Mouse (Mus musculus): ENCODE data around the gene Ldlrad1.

DNA sequence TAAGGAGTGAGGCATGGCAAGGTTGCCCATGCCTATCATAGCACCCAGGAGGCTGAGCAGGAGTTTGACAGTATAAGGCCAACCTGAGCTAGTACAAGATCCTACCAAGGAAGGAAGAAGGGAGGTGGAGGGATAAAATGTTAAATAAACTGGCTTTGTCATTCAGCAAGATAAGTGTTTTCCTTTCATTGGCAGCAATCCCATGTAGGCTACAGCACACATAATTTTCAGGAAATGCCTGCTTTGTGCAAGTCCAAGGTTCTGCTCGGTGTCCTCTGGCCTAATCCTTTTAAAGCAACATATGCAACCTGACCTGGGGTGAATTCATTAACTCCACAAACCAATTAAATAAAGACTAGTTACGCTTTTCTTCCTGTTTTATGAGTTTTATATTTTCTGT, 36.4 kb downstream of the Ldlrad1 start:
- TF ChIP-seq POLR2AphosphoS5 (IDR thresholded peaks at IDR 0.05; ENCODE audit: borderline replicate concordance, low read depth, low read length) (no peak), POLR2A (IDR thresholded peaks at IDR 0.05; ENCODE audit: control insufficient read depth in 1 of 2, insufficient read depth in 1 of 2, low read depth in 1 of 2, low read length in 2 of 2, poor library complexity in 1 of 2) (no peak), HCFC1 (IDR thresholded peaks at IDR 0.05; ENCODE audit: low read depth, low read length) (no peak), CTCF (IDR thresholded peaks at IDR 0.05 in 2 of 3, conservative IDR thresholded peaks at IDR 0.05 in 1 of 3; ENCODE audit: control insufficient read depth in 1 of 3, insufficient read depth in 1 of 3, low read depth in 2 of 3, low read length in 3 of 3, poor library complexity in 1 of 3, severe bottlenecking in 1 of 3) (no peak), USF2 (IDR thresholded peaks at IDR 0.05; ENCODE audit: borderline replicate concordance in 1 of 2, insufficient read depth in 1 of 2, low read depth in 1 of 2, low read length in 2 of 2) (no peak), RCOR1 (IDR thresholded peaks at IDR 0.05; ENCODE audit: low read depth, low read length) (no peak), BHLHE40 (IDR thresholded peaks at IDR 0.05; ENCODE audit: borderline replicate concordance, low read depth, low read length) (no peak), CHD2 (IDR thresholded peaks at IDR 0.05; ENCODE audit: low read length) (no peak), ELF1 (IDR thresholded peaks at IDR 0.05; ENCODE audit: low read depth, low read length) (no peak), ZNF384 (IDR thresholded peaks at IDR 0.05; ENCODE audit: low read depth, low read length) (no peak), GABPA (IDR thresholded peaks at IDR 0.05; ENCODE audit: low read depth, low read length) (no peak), MAZ (IDR thresholded peaks at IDR 0.05; ENCODE audit: low read depth, low read length) (no peak), TCF12 (IDR thresholded peaks at IDR 0.05; ENCODE audit: low read depth, low read length) (no peak), NELFE (IDR thresholded peaks at IDR 0.05; ENCODE audit: low read depth, low read length) (no peak)
